In the genomic region with DNA sequence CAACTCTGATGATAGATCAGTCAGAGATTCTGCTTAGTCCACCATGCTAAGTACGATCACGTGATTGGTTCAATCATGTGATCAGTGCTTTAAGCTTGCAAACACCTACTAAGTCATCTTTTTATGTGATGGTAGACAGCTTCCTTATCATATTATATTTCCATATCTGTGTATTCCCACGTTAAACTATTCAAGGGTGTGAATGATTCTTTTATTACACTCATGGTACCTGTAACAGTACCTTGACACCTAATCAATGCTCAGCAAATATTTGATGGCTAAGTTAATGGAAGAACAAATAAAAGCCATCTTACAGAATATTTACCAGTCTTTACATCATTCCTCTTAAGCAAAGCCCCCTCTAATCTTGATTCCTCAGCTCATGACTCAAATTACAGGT, we compare ENCODE assay signal across 22 mouse cellular contexts.
DNase-seq lines count a peak whose midpoint lies in the region; ATAC-seq and TF ChIP-seq lines count a peak whose summit lies in the region.
"Had no signal": no experiment of that assay in that cellular context is flagged by ENCODE, and none has a peak within 500 bp of the region (broad histone marks: within the 10 kb centered on the region; RNA-seq: fewer than 3 reads in every experiment).

No protein-coding gene starts in this region.

- H3K9me3 ChIP-seq in CH12.LX (replicated peaks; ENCODE audit: low read length), result no peaks in the 10 kb centered on the region
- H3K9me3 ChIP-seq in stomach, embryonic 16.5 days (replicated peaks; ENCODE audit: control insufficient read depth, low read length), result no peaks in the 10 kb centered on the region
- no peaks in the 10 kb centered on the region for H3K9me3 ChIP-seq in limb, embryonic 10.5 days (replicated peaks)
- H3K9me3 ChIP-seq: embryonic facial prominence, embryonic 13.5 days; embryonic facial prominence, embryonic 15.5 days; forebrain, embryonic 10.5 days; forebrain, embryonic 12.5 days had no signal

- WGBS in stomach, embryonic 16.5 days, result 58% methylated on average over 3 of the region's 3 CpGs
- 89% methylated on average over 3 of the region's 3 CpGs for WGBS in limb, embryonic 10.5 days

- no peak for TF ChIP-seq EP300 in CH12.LX (IDR thresholded peaks at IDR 0.05; ENCODE audit: low read length)

- peaks cover 0 to 6% of the 10 kb centered on the region in 2 experiments; a peak in 1 of 4 replicates for H3K4me1 ChIP-seq in CH12.LX (ENCODE audit: control insufficient read depth in 1 of 2, insufficient read depth in 2 of 2)
- no peaks in the 10 kb centered on the region for H3K4me1 ChIP-seq in stomach, embryonic 16.5 days (ENCODE audit: control insufficient read depth, insufficient read depth, low read length)
- H3K4me1 ChIP-seq in limb, embryonic 10.5 days, result no peaks in the 10 kb centered on the region
- H3K4me1 ChIP-seq: embryonic facial prominence, embryonic 13.5 days; embryonic facial prominence, embryonic 15.5 days; forebrain, embryonic 10.5 days; forebrain, embryonic 12.5 days had no signal

- DNase-seq in CH12.LX (ENCODE audit: extremely low read depth), result no peak
- DNase-seq in right cerebral cortex, postnatal 25 days, result no peak
- DNase-seq in limb, embryonic 10.5 days (ENCODE audit: low spot score), result no peak
- DNase-seq: adrenal gland, adult 8-10 months; adrenal gland, postnatal 14 days; adrenal gland, postnatal 36 days; cerebellum, adult 11-12 months; cerebellum, adult 2 months; cerebellum, adult 9-10 months; cerebellum, postnatal 10 days; cerebellum, postnatal 25 days; embryo, embryonic 11 days had no signal

- H3K4me2 ChIP-seq in CH12.LX (ENCODE audit: insufficient read depth, low read depth, poor library complexity, severe bottlenecking), result no peak overlapping the region
- no peak overlapping the region for H3K4me2 ChIP-seq in stomach, embryonic 16.5 days (ENCODE audit: low read depth, low read length)
- H3K4me2 ChIP-seq: embryonic facial prominence, embryonic 13.5 days; embryonic facial prominence, embryonic 15.5 days; forebrain, embryonic 12.5 days had no signal

- no peak overlapping the region for H3ac ChIP-seq in C2C12 (ENCODE audit: control insufficient read depth, insufficient read length, low read depth)

- no peak for TF ChIP-seq POLR2A in CH12.LX (IDR thresholded peaks at IDR 0.05; ENCODE audit: low read depth, low read length)

- H3K27ac ChIP-seq in CH12.LX (ENCODE audit: insufficient read depth, low read depth), result no peak overlapping the region
- H3K27ac ChIP-seq in stomach, embryonic 16.5 days (ENCODE audit: low read length), result no peak overlapping the region
- H3K27ac ChIP-seq in limb, embryonic 10.5 days, result no peak overlapping the region
- H3K27ac ChIP-seq: embryonic facial prominence, embryonic 13.5 days; embryonic facial prominence, embryonic 15.5 days; forebrain, embryonic 10.5 days; forebrain, embryonic 12.5 days had no signal

- dilution Hi-C loops in CH12.LX (cut with MboI; ENCODE audit: extremely low pct_ligation_motif_present, extremely low pct_unique_long_range_greater_than_20kb, low sequenced_read_pairs), result no loop called here

- no peak overlapping the region for H3K9ac ChIP-seq in CH12.LX (ENCODE audit: insufficient read depth, low read depth)
- no peak overlapping the region for H3K9ac ChIP-seq in stomach, embryonic 16.5 days (ENCODE audit: low read length)
- H3K9ac ChIP-seq: embryonic facial prominence, embryonic 13.5 days; embryonic facial prominence, embryonic 15.5 days; forebrain, embryonic 12.5 days had no signal

- H3K79me2 ChIP-seq in C2C12 (ENCODE audit: control insufficient read depth, insufficient read depth) (no peaks in the 10 kb centered on the region), CH12.LX (replicated peaks; ENCODE audit: control insufficient read depth, extremely low read depth, insufficient read depth, poor library complexity, severe bottlenecking) (no peaks in the 10 kb centered on the region)

- TF ChIP-seq RAD21 in CH12.LX (IDR thresholded peaks at IDR 0.05; ENCODE audit: low read depth, low read length), result no peak

- H3K4me3 ChIP-seq in C2C12 (ENCODE audit: insufficient read depth, poor library complexity, severe bottlenecking), result no peak overlapping the region
- no peak overlapping the region for H3K4me3 ChIP-seq in CH12.LX (replicated peaks in 1 of 3; ENCODE audit: low read depth in 2 of 3, low read length in 2 of 3, poor library complexity in 1 of 3)
- no peak overlapping the region for H3K4me3 ChIP-seq in stomach, embryonic 16.5 days (replicated peaks; ENCODE audit: low read length)
- no peak overlapping the region for H3K4me3 ChIP-seq in limb, embryonic 10.5 days
- H3K4me3 ChIP-seq: embryonic facial prominence, embryonic 13.5 days; embryonic facial prominence, embryonic 15.5 days; erythroblast, embryonic 14.5 days; forebrain, embryonic 10.5 days; forebrain, embryonic 12.5 days had no signal

- H3K79me3 ChIP-seq in C2C12 (ENCODE audit: low read depth), result no peaks in the 10 kb centered on the region

- no peaks in the 10 kb centered on the region for H3K36me3 ChIP-seq in C2C12 (ENCODE audit: control insufficient read depth, insufficient read depth)
- no peaks in the 10 kb centered on the region for H3K36me3 ChIP-seq in CH12.LX (replicated peaks in 1 of 2; ENCODE audit: control insufficient read depth in 1 of 2, insufficient read depth in 1 of 2, low read length in 1 of 2)
- no peaks in the 10 kb centered on the region for H3K36me3 ChIP-seq in stomach, embryonic 16.5 days (ENCODE audit: control insufficient read depth, insufficient read depth, low read length)
- no peaks in the 10 kb centered on the region for H3K36me3 ChIP-seq in limb, embryonic 10.5 days
- H3K36me3 ChIP-seq: embryonic facial prominence, embryonic 13.5 days; embryonic facial prominence, embryonic 15.5 days; forebrain, embryonic 10.5 days; forebrain, embryonic 12.5 days had no signal

- TF ChIP-seq CTCF in C2C12 (IDR thresholded peaks at IDR 0.05; ENCODE audit: control insufficient read depth, insufficient read depth, insufficient read length), result no peak
- no peak for TF ChIP-seq CTCF in CH12.LX (conservative IDR thresholded peaks at IDR 0.05 in 1 of 2, IDR thresholded peaks at IDR 0.05 in 1 of 2; ENCODE audit: low read depth in 2 of 2, low read length in 2 of 2)

- in situ Hi-C loops in CH12.LX (cut with MboI; ENCODE audit: low pct_ligation_motif_present, low pct_unique_long_range_greater_than_20kb, low sequenced_read_pairs), result no loop called here

- ATAC-seq in stomach, embryonic 16.5 days (ENCODE audit: insufficient read depth, low FRiP score), result peak; percentile 74; the same call in 1 of the 2 replicates
- ATAC-seq: CD4-positive, CD25-positive, alpha-beta regulatory T cell, adult 4 months; forebrain, embryonic 14.5 days; forebrain, embryonic 16.5 days had no signal

- no peaks in the 10 kb centered on the region for H3K27me3 ChIP-seq in C2C12 (ENCODE audit: control insufficient read depth, insufficient read depth, insufficient read length)
- H3K27me3 ChIP-seq in CH12.LX (replicated peaks), result no peaks in the 10 kb centered on the region
- H3K27me3 ChIP-seq in stomach, embryonic 16.5 days (ENCODE audit: control insufficient read depth, insufficient read depth, low read length), result no peaks in the 10 kb centered on the region
- no peaks in the 10 kb centered on the region for H3K27me3 ChIP-seq in limb, embryonic 10.5 days (ENCODE audit: low read depth, poor library complexity, severe bottlenecking)
- H3K27me3 ChIP-seq: embryonic facial prominence, embryonic 13.5 days; embryonic facial prominence, embryonic 15.5 days; forebrain, embryonic 12.5 days had no signal

TF ChIP-seq in C2C12, 6 proteins besides CTCF, POLR2A, EP300 and RAD21:
- TF ChIP-seq USF1 (IDR thresholded peaks at IDR 0.05; ENCODE audit: low read depth) (peak; percentile 11), MYOD1 (IDR thresholded peaks at IDR 0.05; ENCODE audit: control insufficient read depth, insufficient read length, low read depth) (no peak)

TF ChIP-seq in CH12.LX, 34 proteins besides CTCF, POLR2A, EP300 and RAD21:
- TF ChIP-seq MAX (IDR thresholded peaks at IDR 0.05; ENCODE audit: low read length) (no peak), USF2 (conservative IDR thresholded peaks at IDR 0.05; ENCODE audit: low read depth, low read length) (peak; percentile 38)
